ENCODE assay signal across 9 mouse cellular contexts in the genomic region with DNA sequence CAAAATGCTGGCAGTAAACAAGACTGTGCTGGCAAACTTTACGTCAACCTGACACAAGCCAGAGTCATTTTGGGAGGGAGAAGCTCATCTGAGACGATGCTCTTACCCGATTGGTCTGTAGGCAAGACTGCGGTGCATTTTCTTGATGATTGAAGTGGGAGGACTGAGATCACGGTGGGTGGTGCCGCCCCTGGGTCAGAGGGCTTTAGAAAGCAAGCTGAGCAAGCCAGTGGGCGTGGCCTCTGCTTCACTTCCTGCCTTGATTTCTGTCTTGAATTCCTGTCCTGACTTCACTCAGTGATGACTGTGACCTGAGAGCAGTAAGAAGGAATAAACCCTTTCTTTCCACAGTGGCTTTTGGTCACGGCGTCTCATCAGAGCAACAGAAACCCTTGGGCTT. TPM values are rescaled to one million over a fixed set of nuclear protein-coding genes. Genes with fewer than 3 reads are reported as not detected.
A peak's percentile ranks its signal among the peaks of the same experiment; 100 is the strongest.
DNase-seq lines count a peak whose midpoint lies in the region; ATAC-seq and TF ChIP-seq lines count a peak whose summit lies in the region.
"Had no signal": no experiment of that assay in that cellular context is flagged by ENCODE, and none has a peak within 500 bp of the region (broad histone marks: within the 10 kb centered on the region; RNA-seq: fewer than 3 reads in every experiment).

No protein-coding gene starts in this region.

- H3K36me3 ChIP-seq in kidney, postnatal 0 days (ENCODE audit: insufficient read depth, low read length): no peaks in the 10 kb centered on the region

- H3K27ac ChIP-seq in kidney, postnatal 0 days: no peak overlapping the region

- TF ChIP-seq CTCF in kidney, postnatal 0 days (IDR thresholded peaks at IDR 0.05; ENCODE audit: low read depth): no peak

- H3K9ac ChIP-seq in kidney, postnatal 0 days (ENCODE audit: low read depth, low read length): no peak overlapping the region

- H3K9me3 ChIP-seq in kidney, postnatal 0 days (replicated peaks; ENCODE audit: low read length): no peaks in the 10 kb centered on the region

- H3K4me3 ChIP-seq in kidney, postnatal 0 days (replicated peaks; ENCODE audit: low read depth, low read length): no peak overlapping the region

- 49% methylated on average over 9 of the region's 9 CpGs for WGBS in kidney, postnatal 0 days

- H3K27me3 ChIP-seq in kidney, postnatal 0 days (ENCODE audit: insufficient read depth, low read length): no peaks in the 10 kb centered on the region

- peak overlapping the region; percentile 18; the same call in 1 of the 2 replicates for H3K4me2 ChIP-seq in kidney, postnatal 0 days (ENCODE audit: low read length)

- peak; percentile 75 for ATAC-seq in CD4-positive, CD25-positive, alpha-beta regulatory T cell, adult 4 months
- ATAC-seq in kidney, postnatal 0 days (replicated peaks; ENCODE audit: low FRiP score, low read depth): peak; percentile 36; the same call in 1 of the 2 replicates

- DNase-seq in heart, postnatal 4 days: peak; percentile 14
- no peak for DNase-seq in heart, adult 9 months (ENCODE audit: low spot score in 2 of 2)
- peak; percentile 52 for DNase-seq in brain, adult 2 months (ENCODE audit: low read depth, low spot score)
- peak; percentile 33 for DNase-seq in kidney, postnatal 0 days (ENCODE audit: low spot score)
- DNase-seq in left cerebral cortex, adult 9 months (ENCODE audit: low spot score in 2 of 2): no peak
- DNase-seq in adrenal gland, postnatal 10 days: no peak
- no peak for DNase-seq in ovary, adult 18-20 months (ENCODE audit: low spot score)
- DNase-seq: right cerebral cortex, postnatal 4 days had no signal

- H3K4me1 ChIP-seq in kidney, postnatal 0 days (replicated peaks; ENCODE audit: insufficient read depth, low read length): no peaks in the 10 kb centered on the region

RNA-seq across cellular contexts. Expression of gene Ankrd6, which starts 18.6 kb away (rescaled TPM):
- total RNA-seq in heart, postnatal 4 days (2021): 1 to 10 TPM; 7.2 to 8.2 TPM
- 1 to 10 TPM; 2.2 TPM for polyA plus RNA-seq in CD4-positive, CD25-positive, alpha-beta regulatory T cell, adult 4 months (2017; shearing (Covaris generic))
- polyA plus RNA-seq in kidney, postnatal 0 days (2015; fragmentation: Nextera tagmentation; extraction: Ambion mirVana): 8.5 and 9.2 TPM in 2 replicates
- total RNA-seq in adrenal gland, postnatal 10 days (2021): 1 to 10 TPM; 4.8 to 5.4 TPM

RNA-seq across cellular contexts. Expression of gene Rragd, which starts 50.8 kb away (rescaled TPM):
- 10 to 100 TPM; 81.7 to 84.3 TPM for total RNA-seq in heart, postnatal 4 days (2021)
- polyA plus RNA-seq in CD4-positive, CD25-positive, alpha-beta regulatory T cell, adult 4 months (2017; shearing (Covaris generic)): 1 to 10 TPM; 4.7 to 6.2 TPM
- 24.0 and 26.8 TPM in 2 replicates for polyA plus RNA-seq in kidney, postnatal 0 days (2015; fragmentation: Nextera tagmentation; extraction: Ambion mirVana)
- 10 to 100 TPM in 1 of 2 experiments, 1 to 10 TPM in 1; 7.4 to 11.0 TPM for total RNA-seq in adrenal gland, postnatal 10 days (2021)

Comparison
In these comparisons a context has a peak if more than half of its experiments do, and no peak if none do; other contexts are left out.
1. DNase-seq: peak in heart, postnatal 4 days (single experiment), brain, adult 2 months (single experiment) and kidney, postnatal 0 days (single experiment); none in heart, adult 9 months (0 of 2), left cerebral cortex, adult 9 months (0 of 2), adrenal gland, postnatal 10 days (single experiment) and ovary, adult 18-20 months (single experiment).
2. RNA of gene Rragd, which starts 50.8 kb away (total RNA-seq): 81.7 to 84.3 TPM in heart, postnatal 4 days; 7.4 to 11.0 TPM in adrenal gland, postnatal 10 days; every median in the first group is over 4 times any median in the second.